Mouse (Mus musculus) CH12.LX (cell line): ENCODE results near the gene Cd200.

Experiments used
- BHLHE40 ChIP-seq: IDR thresholded peaks from 2 replicates; pipeline ENCODE4 v1.6.1; 2011; ENCODE audit warnings: mild to moderate bottlenecking, low read depth, low read length, improper control_type of control experiment
- CTCF ChIP-seq, 2 experiments: IDR thresholded peaks in 1 of 2; conservative IDR thresholded peaks in 1 of 2; 2 replicates each; pipeline ENCODE4 v1.5.1; 2011 to 2012; ENCODE audit warnings: low read depth in 2 of 2, low read length in 2 of 2, improper control_type of control experiment in 1 of 2, inconsistent platforms in 1 of 2, mild to moderate bottlenecking in 1 of 2, moderate library complexity in 1 of 2
- EP300 ChIP-seq: IDR thresholded peaks from 2 replicates; pipeline ENCODE4 v1.6.1; 2011; ENCODE audit warnings: low read length, improper control_type of control experiment
- HCFC1 ChIP-seq: IDR thresholded peaks from 2 replicates; pipeline ENCODE4 v1.6.1; 2012; ENCODE audit warnings: low read depth, mild to moderate bottlenecking, inconsistent platforms, low read length, improper control_type of control experiment
- JUND ChIP-seq: conservative IDR thresholded peaks from 2 replicates; pipeline ENCODE4 v1.6.1; 2011; ENCODE audit warnings: low read depth, low read length, improper control_type of control experiment
- MAFK ChIP-seq: IDR thresholded peaks from 2 replicates; pipeline ENCODE4 v1.6.1; 2011; ENCODE audit warnings: low read length, improper control_type of control experiment; ENCODE audit not compliant: insufficient replicate concordance
- MXI1 ChIP-seq: IDR thresholded peaks from 2 replicates; pipeline ENCODE4 v1.6.1; 2011; ENCODE audit warnings: mild to moderate bottlenecking, low read depth, low read length, improper control_type of control experiment
- NRF1 ChIP-seq: IDR thresholded peaks from 2 replicates; pipeline ENCODE4 v1.6.1; 2014; ENCODE audit warnings: low read depth, mild to moderate bottlenecking, inconsistent platforms, low read length, improper control_type of control experiment, moderate library complexity
- POLR2A ChIP-seq: IDR thresholded peaks from 2 replicates; pipeline ENCODE4 v1.6.1; 2011; ENCODE audit warnings: low read depth, mild to moderate bottlenecking, improper control_type of control experiment, low read length
- POLR2AphosphoS2 ChIP-seq: IDR thresholded peaks from 2 replicates; pipeline ENCODE4 v1.6.1; 2011; ENCODE audit warnings: low read depth, low read length, improper control_type of control experiment
- SIN3A ChIP-seq: IDR thresholded peaks from 2 replicates; pipeline ENCODE4 v1.6.1; 2012; ENCODE audit warnings: low read length, improper control_type of control experiment, inconsistent platforms
- SMC3 ChIP-seq: IDR thresholded peaks from 2 replicates; pipeline ENCODE4 v1.6.1; 2011; ENCODE audit warnings: low read depth, low read length, improper control_type of control experiment
- USF1 ChIP-seq: IDR thresholded peaks from 2 replicates; pipeline ENCODE4 v1.6.1; 2014; ENCODE audit warnings: low read depth, mild to moderate bottlenecking, inconsistent platforms, low read length, improper control_type of control experiment
- ZC3H11A ChIP-seq: IDR thresholded peaks from 2 replicates; pipeline ENCODE4 v1.6.1; 2012; ENCODE audit warnings: low read depth, mild to moderate bottlenecking, inconsistent platforms, low read length, improper control_type of control experiment

GRCm38 (mm10) chr16:45363480-45364045, 45.3 kb downstream of the Cd200 start:
- TF ChIP-seq NRF1 (no peak), BHLHE40 (no peak), EP300 (no peak), MAFK (no peak), MXI1 (no peak), POLR2AphosphoS2 (no peak), CTCF (conservative IDR thresholded peaks at IDR 0.05 in 1 of 2, IDR thresholded peaks at IDR 0.05 in 1 of 2; ENCODE audit: low read depth in 2 of 2, low read length in 2 of 2) (no peak), ZC3H11A (no peak), SMC3 (no peak), HCFC1 (no peak), SIN3A (no peak), POLR2A (no peak), JUND (no peak), USF1 (no peak)
